Mouse (Mus musculus) CH12.LX (cell line): ENCODE measurements around the gene Npcd. TPM values are rescaled to one million over a fixed set of nuclear protein-coding genes. Genes with fewer than 3 reads are reported as not detected.

Experiments
- DNase-seq: peaks from one replicate; pipeline ENCODE4 v3.0.0-alpha.2; 2013; ENCODE audit errors: extremely low read depth
- H3K27ac ChIP-seq: 2 replicates; pipeline ENCODE4 v1.5.1; 2012; ENCODE audit warnings: low read depth, mild to moderate bottlenecking, control low read depth, moderate library complexity; ENCODE audit not compliant: insufficient read depth
- H3K27me3 ChIP-seq: replicated peaks from 2 replicates; pipeline ENCODE3; 2012; ENCODE audit warnings: inconsistent platforms
- H3K36me3 ChIP-seq, 2 experiments: replicated peaks in 1 of 2; 2 replicates each; pipeline versions ENCODE3 to v1.6.1; 2012; ENCODE audit warnings: inconsistent platforms in 1 of 2, low read length in 1 of 2, mild to moderate bottlenecking in 1 of 2, mixed read lengths in 1 of 2, moderate library complexity in 1 of 2; ENCODE audit not compliant: control insufficient read depth in 1 of 2, insufficient read depth in 1 of 2
- H3K4me1 ChIP-seq, 2 experiments: 2 replicates each; pipeline ENCODE4 v1.6.1; 2012; ENCODE audit warnings: inconsistent platforms in 1 of 2, moderate library complexity in 1 of 2; ENCODE audit not compliant: insufficient read depth in 2 of 2, control insufficient read depth in 1 of 2
- H3K4me2 ChIP-seq: 2 replicates; pipeline ENCODE4 v1.6.1; 2012; ENCODE audit warnings: low read depth, mild to moderate bottlenecking, control low read depth; ENCODE audit not compliant: poor library complexity, insufficient read depth, severe bottlenecking
- H3K4me3 ChIP-seq, 3 experiments: fragments of 150-350 bp in 1 of 3; sonication (generic) in 1 of 3; replicated peaks in 1 of 3; 2 replicates each; pipeline versions ENCODE3 to v1.5.1; 2011 to 2012; ENCODE audit warnings: low read depth in 2 of 3, low read length in 2 of 3, mild to moderate bottlenecking in 2 of 3, moderate library complexity in 2 of 3, control low read depth in 1 of 3, improper control_type of control experiment in 1 of 3, inconsistent platforms in 1 of 3, mixed read lengths in 1 of 3; ENCODE audit not compliant: poor library complexity in 1 of 3
- H3K79me2 ChIP-seq: replicated peaks from 2 replicates; pipeline ENCODE4 v1.6.1; 2012; ENCODE audit warnings: mild to moderate bottlenecking, moderate library complexity; ENCODE audit not compliant: control insufficient read depth, poor library complexity, insufficient read depth, severe bottlenecking; ENCODE audit errors: extremely low read depth
- H3K9ac ChIP-seq: 2 replicates; pipeline ENCODE4 v1.6.1; 2012; ENCODE audit warnings: low read depth, mild to moderate bottlenecking, control low read depth, moderate library complexity; ENCODE audit not compliant: insufficient read depth
- H3K9me3 ChIP-seq: replicated peaks from 2 replicates; pipeline ENCODE3; 2012; ENCODE audit warnings: low read length, inconsistent platforms, mixed read lengths
- CHD1 ChIP-seq: IDR thresholded peaks from 2 replicates; pipeline ENCODE4 v1.6.1; 2012; ENCODE audit warnings: low read depth, low read length, improper control_type of control experiment, inconsistent platforms
- CHD2 ChIP-seq: IDR thresholded peaks from 2 replicates; pipeline ENCODE4 v1.6.1; 2011; ENCODE audit warnings: low read length, improper control_type of control experiment
- E2F4 ChIP-seq: IDR thresholded peaks from 2 replicates; pipeline ENCODE4 v1.6.1; 2011; ENCODE audit warnings: low read depth, low read length, improper control_type of control experiment; ENCODE audit not compliant: insufficient replicate concordance
- EP300 ChIP-seq: IDR thresholded peaks from 2 replicates; pipeline ENCODE4 v1.6.1; 2011; ENCODE audit warnings: low read length, improper control_type of control experiment
- ETS1 ChIP-seq: conservative IDR thresholded peaks from 2 replicates; pipeline ENCODE4 v1.6.1; 2012; ENCODE audit warnings: low read depth, mild to moderate bottlenecking, inconsistent platforms, low read length, improper control_type of control experiment, moderate library complexity
- IRF4 ChIP-seq: IDR thresholded peaks from 2 replicates; pipeline ENCODE4 v1.6.1; 2014; ENCODE audit warnings: low read depth, mild to moderate bottlenecking, inconsistent platforms, low read length, improper control_type of control experiment
- JUND ChIP-seq: conservative IDR thresholded peaks from 2 replicates; pipeline ENCODE4 v1.6.1; 2011; ENCODE audit warnings: low read depth, low read length, improper control_type of control experiment
- KAT2A ChIP-seq: IDR thresholded peaks from 2 replicates; pipeline ENCODE4 v1.6.1; 2012; ENCODE audit warnings: low read length, improper control_type of control experiment, inconsistent platforms; ENCODE audit not compliant: insufficient replicate concordance
- MAFK ChIP-seq: IDR thresholded peaks from 2 replicates; pipeline ENCODE4 v1.6.1; 2011; ENCODE audit warnings: low read length, improper control_type of control experiment; ENCODE audit not compliant: insufficient replicate concordance
- MAX ChIP-seq: IDR thresholded peaks from 2 replicates; pipeline ENCODE4 v1.6.1; 2011; ENCODE audit warnings: low read length, improper control_type of control experiment
- MYC ChIP-seq: IDR thresholded peaks from 2 replicates; pipeline ENCODE4 v1.6.1; 2011; ENCODE audit warnings: low read depth, mild to moderate bottlenecking, improper control_type of control experiment, low read length
- NRF1 ChIP-seq: IDR thresholded peaks from 2 replicates; pipeline ENCODE4 v1.6.1; 2014; ENCODE audit warnings: low read depth, mild to moderate bottlenecking, inconsistent platforms, low read length, improper control_type of control experiment, moderate library complexity
- PAX5 ChIP-seq: IDR thresholded peaks from 2 replicates; pipeline ENCODE4 v1.6.1; 2012; ENCODE audit warnings: low read length, inconsistent platforms, mixed read lengths
- POLR2A ChIP-seq: IDR thresholded peaks from 2 replicates; pipeline ENCODE4 v1.6.1; 2011; ENCODE audit warnings: low read depth, mild to moderate bottlenecking, improper control_type of control experiment, low read length
- RAD21 ChIP-seq: IDR thresholded peaks from 2 replicates; pipeline ENCODE4 v1.6.1; 2011; ENCODE audit warnings: low read depth, mild to moderate bottlenecking, low read length, improper control_type of control experiment, moderate library complexity
- RCOR1 ChIP-seq: conservative IDR thresholded peaks from 2 replicates; pipeline ENCODE4 v1.6.1; 2012; ENCODE audit warnings: low read depth, mild to moderate bottlenecking, inconsistent platforms, low read length, improper control_type of control experiment
- SIN3A ChIP-seq: IDR thresholded peaks from 2 replicates; pipeline ENCODE4 v1.6.1; 2012; ENCODE audit warnings: low read length, improper control_type of control experiment, inconsistent platforms
- SMC3 ChIP-seq: IDR thresholded peaks from 2 replicates; pipeline ENCODE4 v1.6.1; 2011; ENCODE audit warnings: low read depth, low read length, improper control_type of control experiment
- TBP ChIP-seq: conservative IDR thresholded peaks from 2 replicates; pipeline ENCODE4 v1.6.1; 2011; ENCODE audit warnings: low read depth, low read length, improper control_type of control experiment
- TCF12 ChIP-seq: IDR thresholded peaks from 2 replicates; pipeline ENCODE4 v1.6.1; 2014; ENCODE audit warnings: low read depth, mild to moderate bottlenecking, inconsistent platforms, low read length, improper control_type of control experiment
- USF1 ChIP-seq: IDR thresholded peaks from 2 replicates; pipeline ENCODE4 v1.6.1; 2014; ENCODE audit warnings: low read depth, mild to moderate bottlenecking, inconsistent platforms, low read length, improper control_type of control experiment
- ZMIZ1 ChIP-seq: IDR thresholded peaks from 2 replicates; pipeline ENCODE4 v1.6.1; 2012; ENCODE audit warnings: low read depth, mild to moderate bottlenecking, inconsistent platforms, low read length, improper control_type of control experiment
- dilution Hi-C: fragments of 300-500 bp; cut with MboI; formaldehyde crosslinking; loops from 2 replicates; pipeline ENCODE4 v1.14.3; 2020; ENCODE audit warnings: low sequenced_read_pairs; ENCODE audit not compliant: extremely low pct_unique_long_range_greater_than_20kb, extremely low pct_ligation_motif_present
- in situ Hi-C: fragments of 300-500 bp; cut with MboI; formaldehyde crosslinking; loops from 3 replicates; pipeline ENCODE4 v1.14.3; 2019; ENCODE audit warnings: low sequenced_read_pairs, low pct_ligation_motif_present, low pct_unique_long_range_greater_than_20kb, mixed read lengths
- polyA plus RNA-seq: library from polyadenylated mRNA; unstranded; fragments of >175 nt; gene quantifications from 2 replicates; pipeline ENCODE4 v1.2.1, GENCODE M21; 2012; ENCODE audit warnings: low read depth; ENCODE audit not compliant: insufficient read length
- total RNA-seq, 2 experiments: library from RNA; depleted of rRNA; stranded (reverse); fragments of 300-350 nt in 1 of 2; fragments of >200 nt in 1 of 2; gene quantifications; 2 replicates each; pipeline ENCODE4 v1.2.3; 2012 to 2014

Gene Npcd
- total and polyA plus RNA-seq, 3 experiments, result 0.59 TPM; not detected in 2

DNA sequence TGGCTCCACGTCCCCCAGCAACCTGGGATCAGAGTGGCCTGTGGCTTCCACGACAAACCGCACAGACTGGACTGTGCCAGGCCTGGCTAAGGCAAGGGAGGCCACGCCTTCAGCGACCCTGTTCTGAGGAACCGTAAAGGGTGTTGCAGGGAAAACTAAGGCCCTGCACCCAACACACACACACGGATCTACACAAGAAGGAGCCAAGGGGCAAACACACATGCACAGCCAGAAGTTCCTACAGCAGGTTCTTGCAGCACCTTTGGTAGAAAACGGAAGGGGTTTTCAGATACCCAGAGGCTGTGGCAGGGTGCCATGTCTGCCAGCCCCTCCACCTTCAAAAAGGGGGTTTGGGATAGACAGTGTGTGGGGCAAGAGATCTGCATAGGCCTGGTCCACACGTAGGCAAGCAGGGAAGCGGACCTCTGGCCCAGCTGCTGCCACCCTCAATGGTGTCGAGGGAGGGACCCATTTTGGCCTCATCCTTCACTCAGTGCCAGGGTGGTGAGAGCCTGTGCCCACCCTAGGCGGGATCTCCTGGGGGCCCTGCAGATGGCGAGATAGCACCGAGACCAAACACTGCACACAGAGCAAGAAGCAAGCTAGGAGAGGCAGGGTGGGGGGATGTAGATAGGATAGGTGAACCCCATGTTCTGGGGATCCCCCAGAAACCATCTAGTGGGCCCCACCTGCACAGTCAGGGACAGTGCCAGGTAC, 6.8 kb downstream of the Npcd start:
- Histone ChIP-seq H3K9ac (no peak overlapping the region), H3K79me2 (peaks cover under 1% of the 10 kb centered on the region; the same call in 1 of the 2 replicates), H3K27me3 (no peaks in the 10 kb centered on the region), H3K27ac (no peak overlapping the region), H3K9me3 (no peaks in the 10 kb centered on the region), H3K4me1 (peaks cover 0 to 47% of the 10 kb centered on the region in 2 experiments; a peak in 3 of 4 replicates), H3K4me2 (no peak overlapping the region), H3K36me3 (peaks cover 51 to 94% of the 10 kb centered on the region in 2 experiments), H3K4me3 (no peak overlapping the region)
- dilution Hi-C loops, result no loop called here
- DNase-seq, result no peak
- TF ChIP-seq POLR2A (peak; percentile 17; the same call in 1 of the 2 replicates), TCF12 (no peak), IRF4 (no peak), RAD21 (no peak)
- in situ Hi-C loops, result loop anchor here (5.0 kb wide), 1 partner anchor 55 kb away; no protein-coding TSS in a partner anchor

GRCm38 (mm10) chr15:79826221-79826935, 7.7 kb downstream of the Npcd start:
- no peaks in the 10 kb centered on the region for H3K79me2 ChIP-seq
- no peak for DNase-seq
- in situ Hi-C loops, result loop anchor here (5.0 kb wide), 1 partner anchor 54 kb away; no protein-coding TSS in a partner anchor
- H3K9me3 ChIP-seq, result no peaks in the 10 kb centered on the region
- H3K27me3 ChIP-seq, result no peaks in the 10 kb centered on the region
- H3K9ac ChIP-seq, result no peak overlapping the region
- no peak overlapping the region for H3K4me2 ChIP-seq
- no peak overlapping the region for H3K27ac ChIP-seq
- H3K36me3 ChIP-seq, result peaks cover 46 to 89% of the 10 kb centered on the region in 2 experiments
- H3K4me3 ChIP-seq, result no peak overlapping the region
- TF ChIP-seq RAD21 (no peak), KAT2A (no peak), E2F4 (no peak), RCOR1 (no peak), NRF1 (no peak), PAX5 (no peak), SIN3A (no peak), ETS1 (no peak), ZMIZ1 (no peak), USF1 (no peak), CHD1 (no peak), EP300 (no peak), MAFK (no peak), JUND (no peak), CHD2 (no peak), TBP (no peak), MYC (no peak), MAX (no peak), SMC3 (no peak), IRF4 (no peak)
- peaks cover 0 to 38% of the 10 kb centered on the region in 2 experiments; a peak in 3 of 4 replicates for H3K4me1 ChIP-seq
- dilution Hi-C loops, result no loop called here
